Mouse (Mus musculus): Measurements from ENCODE around the gene Pi4ka. TPM values are rescaled to one million over a fixed set of nuclear protein-coding genes. Genes with fewer than 3 reads are reported as not detected.
A peak's percentile ranks its signal among the peaks of the same experiment; 100 is the strongest.

Gene Pi4ka
- polyA plus RNA-seq, 1 experiment from 2014 or later: 33.8 TPM

GRCm38 (mm10) chr16:17261341-17261740 is 144.8 kb downstream of the Pi4ka start:
- Histone ChIP-seq H3K9me3 (ENCODE audit: low read depth, low read length) (no peaks in the 10 kb centered on the region), H3K27ac (ENCODE audit: low read depth) (no peak overlapping the region), H3K27me3 (ENCODE audit: insufficient read depth, low read length) (no peaks in the 10 kb centered on the region), H3K4me3 (ENCODE audit: low read depth, low read length) (no peak overlapping the region), H3K9ac (no peak overlapping the region), H3K4me1 (ENCODE audit: insufficient read depth) (no peaks in the 10 kb centered on the region), H3K36me3 (ENCODE audit: insufficient read depth) (peaks cover 42% of the 10 kb centered on the region), H3K4me2 (no peak overlapping the region)
- DNase-seq (no peak), ATAC-seq (ENCODE audit: insufficient read depth) (no peak)
- 85% methylated on average over 1 of the region's 1 CpGs for WGBS
- no peak for TF ChIP-seq CTCF (IDR thresholded peaks at IDR 0.05; ENCODE audit: low read depth)

GRCm38 (mm10) chr16:17258917-17259316 is 147.2 kb downstream of the Pi4ka start:
- Histone ChIP-seq H3K9me3 (ENCODE audit: low read depth, low read length) (no peaks in the 10 kb centered on the region), H3K27me3 (ENCODE audit: insufficient read depth, low read length) (no peaks in the 10 kb centered on the region), H3K9ac (no peak overlapping the region), H3K27ac (ENCODE audit: low read depth) (no peak overlapping the region), H3K36me3 (ENCODE audit: insufficient read depth) (peaks cover 42% of the 10 kb centered on the region), H3K4me1 (ENCODE audit: insufficient read depth) (peaks cover 4% of the 10 kb centered on the region; the same call in 1 of the 2 replicates), H3K4me3 (ENCODE audit: low read depth, low read length) (no peak overlapping the region), H3K4me2 (no peak overlapping the region)
- DNase-seq: no peak
- WGBS: 92% methylated on average over 12 of the region's 12 CpGs
- ATAC-seq (ENCODE audit: insufficient read depth): no peak
- TF ChIP-seq CTCF (IDR thresholded peaks at IDR 0.05; ENCODE audit: low read depth): no peak

- Histone ChIP-seq H3K27ac (ENCODE audit: low read depth) (no peak overlapping the region), H3K9ac (no peak overlapping the region), H3K4me1 (ENCODE audit: insufficient read depth) (peaks cover 15% of the 10 kb centered on the region; the same call in 1 of the 2 replicates), H3K4me2 (no peak overlapping the region), H3K36me3 (ENCODE audit: insufficient read depth) (peaks cover 42% of the 10 kb centered on the region), H3K9me3 (ENCODE audit: low read depth, low read length) (no peaks in the 10 kb centered on the region), H3K4me3 (ENCODE audit: low read depth, low read length) (no peak overlapping the region), H3K27me3 (ENCODE audit: insufficient read depth, low read length) (no peaks in the 10 kb centered on the region)
- DNase-seq (no peak), ATAC-seq (ENCODE audit: insufficient read depth) (no peak)
- WGBS: 86% methylated on average over 9 of the region's 9 CpGs
- TF ChIP-seq CTCF (IDR thresholded peaks at IDR 0.05; ENCODE audit: low read depth): no peak
Measured at GRCm38 (mm10) chr16:17257359-17257821, 148.7 kb downstream of the Pi4ka start.

- WGBS: 41% methylated on average over 2 of the region's 2 CpGs
- Histone ChIP-seq H3K4me3 (ENCODE audit: low read depth, low read length) (no peak overlapping the region), H3K36me3 (ENCODE audit: insufficient read depth) (peaks cover 33% of the 10 kb centered on the region), H3K4me1 (ENCODE audit: insufficient read depth) (peaks cover 21% of the 10 kb centered on the region), H3K9ac (no peak overlapping the region), H3K27me3 (ENCODE audit: insufficient read depth, low read length) (no peaks in the 10 kb centered on the region), H3K4me2 (no peak overlapping the region), H3K9me3 (ENCODE audit: low read depth, low read length) (no peaks in the 10 kb centered on the region), H3K27ac (ENCODE audit: low read depth) (no peak overlapping the region)
- no peak for TF ChIP-seq CTCF (IDR thresholded peaks at IDR 0.05; ENCODE audit: low read depth)
- no peak for ATAC-seq (ENCODE audit: insufficient read depth)
- no peak for DNase-seq
Measured at GRCm38 (mm10) chr16:17255270-17255669, 150.8 kb downstream of the Pi4ka start.

GRCm38 (mm10) chr16:17254005-17254597 is 152.0 kb downstream of the Pi4ka start:
- Histone ChIP-seq H3K36me3 (ENCODE audit: insufficient read depth) (peaks cover 23% of the 10 kb centered on the region), H3K4me3 (ENCODE audit: low read depth, low read length) (no peak overlapping the region), H3K9ac (no peak overlapping the region), H3K4me2 (no peak overlapping the region), H3K4me1 (ENCODE audit: insufficient read depth) (peaks cover 21% of the 10 kb centered on the region), H3K27me3 (ENCODE audit: insufficient read depth, low read length) (no peaks in the 10 kb centered on the region), H3K27ac (ENCODE audit: low read depth) (no peak overlapping the region), H3K9me3 (ENCODE audit: low read depth, low read length) (no peaks in the 10 kb centered on the region)
- DNase-seq (no peak), ATAC-seq (ENCODE audit: insufficient read depth) (no peak)
- TF ChIP-seq CTCF (IDR thresholded peaks at IDR 0.05; ENCODE audit: low read depth): no peak
- 26% methylated on average over 4 of the region's 4 CpGs for WGBS

- no peak for DNase-seq
- H3K4me1 ChIP-seq (ENCODE audit: insufficient read depth): peaks cover 21% of the 10 kb centered on the region
- no peak for TF ChIP-seq CTCF (IDR thresholded peaks at IDR 0.05; ENCODE audit: low read depth)
Measured at GRCm38 (mm10) chr16:17252841-17253240, 153.3 kb downstream of the Pi4ka start.

GRCm38 (mm10) chr16:17252086-17252726 is 153.9 kb downstream of the Pi4ka start:
- H3K4me2 ChIP-seq: peak overlapping the region; percentile 25; the same call in 1 of the 2 replicates
- peaks cover 5% of the 10 kb centered on the region for H3K36me3 ChIP-seq (ENCODE audit: insufficient read depth)
- ATAC-seq (ENCODE audit: insufficient read depth) (peak; percentile 35; the same call in 1 of the 2 replicates), DNase-seq (no peak)
- H3K27me3 ChIP-seq (ENCODE audit: insufficient read depth, low read length): no peaks in the 10 kb centered on the region
- H3K4me3 ChIP-seq (ENCODE audit: low read depth, low read length): no peak overlapping the region
- peak overlapping the region; percentile 86 for H3K27ac ChIP-seq (ENCODE audit: low read depth)
- peaks cover 21% of the 10 kb centered on the region for H3K4me1 ChIP-seq (ENCODE audit: insufficient read depth)
- WGBS: 59% methylated on average over 3 of the region's 3 CpGs
- H3K9me3 ChIP-seq (ENCODE audit: low read depth, low read length): no peaks in the 10 kb centered on the region
- TF ChIP-seq CTCF (IDR thresholded peaks at IDR 0.05; ENCODE audit: low read depth): no peak
- no peak overlapping the region for H3K9ac ChIP-seq

More at GRCm38 (mm10) chr16:17252841-17253240, 153.3 kb downstream of the Pi4ka start:
- no peak for ATAC-seq (ENCODE audit: insufficient read depth)
- Histone ChIP-seq H3K4me3 (ENCODE audit: low read depth, low read length) (no peak overlapping the region), H3K27ac (ENCODE audit: low read depth) (no peak overlapping the region; the same call in 1 of the 2 replicates), H3K36me3 (ENCODE audit: insufficient read depth) (peaks cover 11% of the 10 kb centered on the region), H3K9ac (no peak overlapping the region), H3K4me2 (no peak overlapping the region), H3K9me3 (ENCODE audit: low read depth, low read length) (no peaks in the 10 kb centered on the region), H3K27me3 (ENCODE audit: insufficient read depth, low read length) (no peaks in the 10 kb centered on the region)
- 53% methylated on average over 7 of the region's 7 CpGs for WGBS
